Mouse (Mus musculus) liver, embryonic 14.5 days (tissue): ENCODE measurements around the gene Spc25. TPM values are rescaled to one million over a fixed set of nuclear protein-coding genes. Genes with fewer than 3 reads are reported as not detected.

ENCODE experiments used
- ATAC-seq: fragments of 200-750 bp; cut with Nextera tagmentation; 2 replicates; pipeline ENCODE4 v1.8.0; 2017; ENCODE audit warnings: moderate number of reproducible peaks, mild to moderate bottlenecking, moderate library complexity; ENCODE audit not compliant: insufficient read depth
- DNase-seq, 3 experiments: peaks; one replicate each; pipeline ENCODE4 v3.0.0-alpha.2; 2012 to 2013; ENCODE audit warnings: low read depth in 3 of 3, low spot score in 3 of 3
- H3K27ac ChIP-seq: fragments of 300-500 bp; sonication (generic); 2 replicates; pipeline ENCODE4 v1.5.1; 2014; ENCODE audit warnings: moderate library complexity, mild to moderate bottlenecking, control low read depth, inconsistent platforms
- H3K27me3 ChIP-seq: fragments of 300-500 bp; sonication (generic); 2 replicates; pipeline ENCODE4 v1.6.1; 2014; ENCODE audit warnings: mild to moderate bottlenecking, low read length, moderate library complexity; ENCODE audit not compliant: control insufficient read depth, insufficient read depth
- H3K36me3 ChIP-seq: fragments of 300-500 bp; sonication (generic); replicated peaks from 2 replicates; pipeline ENCODE4 v1.6.1; 2014; ENCODE audit warnings: low read depth; ENCODE audit not compliant: control insufficient read depth, insufficient read depth
- H3K4me1 ChIP-seq, 2 experiments: fragments of 200-500 bp in 1 of 2; fragments of 300-500 bp in 1 of 2; sonication (generic) in 1 of 2; replicated peaks; 2 replicates each; pipeline ENCODE4 v1.6.1; 2012 to 2014; ENCODE audit warnings: antibody characterized with exemption in 1 of 2, inconsistent platforms in 1 of 2, low read length in 1 of 2; ENCODE audit not compliant: control insufficient read depth in 2 of 2, insufficient read depth in 2 of 2
- H3K4me2 ChIP-seq: fragments of 300-500 bp; sonication (generic); 2 replicates; pipeline ENCODE4 v1.6.1; 2014; ENCODE audit warnings: low read depth, mild to moderate bottlenecking, control low read depth, moderate library complexity
- H3K4me3 ChIP-seq, 2 experiments: fragments of 200-500 bp in 1 of 2; fragments of 300-500 bp in 1 of 2; sonication (generic) in 1 of 2; 2 replicates each; pipeline ENCODE4 v1.5.1; 2012 to 2014; ENCODE audit warnings: low read depth in 2 of 2, low read length in 2 of 2, mild to moderate bottlenecking in 2 of 2, control low read depth in 1 of 2, inconsistent platforms in 1 of 2, moderate library complexity in 1 of 2; ENCODE audit not compliant: insufficient read depth in 1 of 2
- H3K9ac ChIP-seq: fragments of 300-500 bp; sonication (generic); replicated peaks from 2 replicates; pipeline ENCODE4 v1.6.1; 2014; ENCODE audit warnings: mild to moderate bottlenecking, control low read depth, moderate library complexity
- H3K9me3 ChIP-seq: fragments of 300-500 bp; sonication (generic); 2 replicates; pipeline ENCODE4 v1.6.1; 2016; ENCODE audit warnings: low read length, mixed read lengths; ENCODE audit not compliant: control insufficient read depth
- CTCF ChIP-seq: IDR thresholded peaks from 2 replicates; pipeline ENCODE4 v1.5.1; 2016; ENCODE audit warnings: antibody characterized with exemption, low read depth, control low read depth
- EP300 ChIP-seq: IDR thresholded peaks from 2 replicates; pipeline ENCODE4 v1.6.1; 2016; ENCODE audit warnings: antibody characterized with exemption, low read depth
- WGBS: fragments of 180-500 bp; shearing (Covaris S2); extraction: QIAGEN DNeasy Blood & Tissue Kit; methylation state at CpG from one replicate; pipeline ENCODE4 v1.1.7; 2014; ENCODE audit not compliant: insufficient replicate concordance; 5-methylcytosine and 5-hydroxymethylcytosine counted together
- polyA plus RNA-seq, 2 experiments: library from polyadenylated mRNA; depleted of rRNA in 1 of 2; stranded (reverse) in 1 of 2; unstranded in 1 of 2; fragments of >200 nt; fragmentation: Nextera tagmentation in 1 of 2; extraction: Ambion mirVana in 1 of 2; gene quantifications; 2 replicates each; pipeline versions ENCODE4 v1.2.1 to v1.2.3; 2012 to 2014

The Spc25 gene
- polyA plus RNA-seq, 2 experiments = 50.8 to 148 TPM

GRCm38 (mm10) chr2:69234976-69235678 is 29.1 kb upstream of the Spc25 start:
- Histone ChIP-seq H3K9ac (no peak overlapping the region), H3K27me3 (no peaks in the 10 kb centered on the region), H3K4me2 (no peak overlapping the region), H3K36me3 (no peaks in the 10 kb centered on the region), H3K27ac (no peak overlapping the region), H3K9me3 (no peaks in the 10 kb centered on the region), H3K4me1 (no peaks in the 10 kb centered on the region), H3K4me3 (no peak overlapping the region)
- DNase-seq (no peak), ATAC-seq (no peak)
- 65% methylated on average over 5 of the region's 5 CpGs for WGBS
- TF ChIP-seq EP300 (no peak), CTCF (no peak)

- no peak overlapping the region for H3K27ac ChIP-seq
- no peaks in the 10 kb centered on the region for H3K27me3 ChIP-seq
- ATAC-seq (no peak), DNase-seq (no peak)
- no peak overlapping the region for H3K4me2 ChIP-seq
- no peak overlapping the region for H3K9ac ChIP-seq
- no peaks in the 10 kb centered on the region for H3K9me3 ChIP-seq
- H3K4me3 ChIP-seq = no peak overlapping the region
- TF ChIP-seq EP300 (no peak), CTCF (no peak)
- no peaks in the 10 kb centered on the region for H3K36me3 ChIP-seq
- H3K4me1 ChIP-seq = no peaks in the 10 kb centered on the region
These were observed 26.1 kb upstream of the Spc25 start for GRCm38 (mm10) chr2:69232101-69232500.

DNA sequence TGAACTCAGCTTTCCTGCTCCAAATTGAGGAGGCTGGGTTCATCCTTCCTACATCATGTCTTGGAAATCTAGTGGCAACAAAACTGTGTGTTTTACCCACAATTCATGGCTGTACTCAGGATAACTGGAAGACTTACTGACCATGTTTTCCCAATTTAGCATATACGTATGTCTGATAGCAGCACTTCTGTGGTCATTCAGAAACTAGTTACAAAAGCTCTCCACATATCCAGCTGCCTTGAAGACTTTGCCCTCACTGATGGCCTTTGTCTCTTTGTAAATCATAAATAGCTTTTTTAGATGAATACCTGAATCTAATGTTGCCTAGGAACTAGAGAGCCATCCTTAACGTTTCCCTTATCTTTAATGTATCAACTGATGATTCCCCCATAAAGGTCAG is 24.1 kb upstream of the Spc25 start:
- ATAC-seq = no peak
- TF ChIP-seq EP300 (no peak), CTCF (no peak)
- no peak for DNase-seq
- Histone ChIP-seq H3K4me2 (no peak overlapping the region), H3K27me3 (no peaks in the 10 kb centered on the region), H3K27ac (no peak overlapping the region), H3K9ac (no peak overlapping the region), H3K36me3 (no peaks in the 10 kb centered on the region), H3K4me1 (no peaks in the 10 kb centered on the region), H3K4me3 (no peak overlapping the region), H3K9me3 (no peaks in the 10 kb centered on the region)
- 50% methylated on average over 2 of the region's 2 CpGs for WGBS

- no peak overlapping the region for H3K4me3 ChIP-seq
- no peak for TF ChIP-seq EP300
- no peak for TF ChIP-seq CTCF
- 79% methylated on average over 6 of the region's 6 CpGs for WGBS
- no peak overlapping the region for H3K9ac ChIP-seq
- no peaks in the 10 kb centered on the region for H3K27me3 ChIP-seq
- no peaks in the 10 kb centered on the region for H3K4me1 ChIP-seq
- no peaks in the 10 kb centered on the region for H3K9me3 ChIP-seq
- no peak overlapping the region for H3K27ac ChIP-seq
- DNase-seq (no peak), ATAC-seq (no peak)
- no peaks in the 10 kb centered on the region for H3K36me3 ChIP-seq
- H3K4me2 ChIP-seq = no peak overlapping the region
These were observed 22.6 kb upstream of the Spc25 start for GRCm38 (mm10) chr2:69228635-69229034.

GRCm38 (mm10) chr2:69226876-69227275 is 20.9 kb upstream of the Spc25 start:
- Histone ChIP-seq H3K4me3 (no peak overlapping the region), H3K27me3 (no peaks in the 10 kb centered on the region), H3K4me2 (no peak overlapping the region), H3K36me3 (no peaks in the 10 kb centered on the region), H3K4me1 (no peaks in the 10 kb centered on the region), H3K27ac (no peak overlapping the region), H3K9ac (no peak overlapping the region), H3K9me3 (no peaks in the 10 kb centered on the region)
- ATAC-seq (no peak), DNase-seq (no peak)
- WGBS = 71% methylated on average over 9 of the region's 9 CpGs
- TF ChIP-seq EP300 (no peak), CTCF (no peak)
